Mouse (Mus musculus): ENCODE data around the gene Parvb.

- TF ChIP-seq CTCF (IDR thresholded peaks at IDR 0.05; ENCODE audit: control insufficient read depth, insufficient read depth, insufficient replicate concordance, low read depth, low read length) (no peak), POLR2A (IDR thresholded peaks at IDR 0.05; ENCODE audit: control insufficient read depth, low read depth, low read length) (no peak)
These were observed 35.2 kb upstream of the Parvb start for GRCm38 (mm10) chr15:84196486-84197165.

Measured in testis, adult 2 months (tissue).